Mouse (Mus musculus) embryonic facial prominence, embryonic 12.5 days (tissue): Measurements from ENCODE around the gene Tmem167. TPM values are rescaled to one million over a fixed set of nuclear protein-coding genes. Genes with fewer than 3 reads are reported as not detected.
A peak's percentile ranks its signal among the peaks of the same experiment; 100 is the strongest.

ENCODE experiments used
- ATAC-seq: fragments of 200-750 bp; cut with Nextera tagmentation; 2 replicates; pipeline ENCODE4 v1.8.0; 2017; ENCODE audit not compliant: insufficient number of reproducible peaks, insufficient read depth, low FRiP score, low TSS enrichment
- H3K27ac ChIP-seq: fragments of 300-500 bp; sonication (generic); 2 replicates; pipeline ENCODE4 v1.5.1; 2016; ENCODE audit warnings: mild to moderate bottlenecking
- H3K27me3 ChIP-seq: fragments of 300-500 bp; sonication (generic); 2 replicates; pipeline ENCODE4 v1.6.1; 2016; ENCODE audit warnings: mild to moderate bottlenecking, moderate library complexity
- H3K36me3 ChIP-seq: fragments of 300-500 bp; sonication (generic); 2 replicates; pipeline ENCODE4 v1.6.1; 2016; ENCODE audit warnings: mild to moderate bottlenecking
- H3K4me1 ChIP-seq: fragments of 300-500 bp; sonication (generic); 2 replicates; pipeline ENCODE4 v1.6.1; 2016
- H3K4me2 ChIP-seq: fragments of 300-500 bp; sonication (generic); replicated peaks from 2 replicates; pipeline ENCODE4 v1.6.1; 2016; ENCODE audit warnings: mild to moderate bottlenecking, moderate library complexity
- H3K4me3 ChIP-seq: fragments of 300-500 bp; sonication (generic); 2 replicates; pipeline ENCODE4 v1.5.1; 2016; ENCODE audit warnings: mild to moderate bottlenecking
- H3K9ac ChIP-seq: fragments of 300-500 bp; sonication (generic); 2 replicates; pipeline ENCODE4 v1.6.1; 2016; ENCODE audit warnings: mild to moderate bottlenecking, moderate library complexity
- H3K9me3 ChIP-seq: fragments of 300-500 bp; sonication (generic); 2 replicates; pipeline ENCODE4 v1.6.1; 2016; ENCODE audit warnings: mild to moderate bottlenecking, moderate library complexity
- WGBS: fragments of 180-500 bp; shearing (Covaris S2); methylation state at CpG from one replicate; pipeline ENCODE4 v1.1.7; 2016; 5-methylcytosine and 5-hydroxymethylcytosine counted together
- polyA plus RNA-seq: library from polyadenylated mRNA; unstranded; fragments of >200 nt; fragmentation: Nextera tagmentation; extraction: Ambion mirVana; gene quantifications from 2 replicates; pipeline ENCODE4 v1.2.1, GENCODE M21; 2016

Tmem167 gene
- polyA plus RNA-seq, 1 experiment from 2014 or later, result 71.1 TPM

- Histone ChIP-seq H3K36me3 (no peaks in the 10 kb centered on the region), H3K4me2 (no peak overlapping the region), H3K4me1 (peaks cover 7% of the 10 kb centered on the region), H3K9ac (no peak overlapping the region), H3K9me3 (no peaks in the 10 kb centered on the region), H3K27me3 (no peaks in the 10 kb centered on the region), H3K4me3 (no peak overlapping the region), H3K27ac (no peak overlapping the region)
- WGBS, result 38% methylated on average over 1 of the region's 1 CpGs
- no peak for ATAC-seq
Measured at GRCm38 (mm10) chr13:90188021-90188420, 99.1 kb downstream of the Tmem167 start.

GRCm38 (mm10) chr13:90191794-90192193 is 102.9 kb downstream of the Tmem167 start:
- no peak overlapping the region for H3K4me3 ChIP-seq
- H3K4me2 ChIP-seq, result 0 out of 2 replicates have a peak overlapping the region, but pooled peaks have one; percentile 5
- H3K9me3 ChIP-seq, result no peaks in the 10 kb centered on the region
- H3K36me3 ChIP-seq, result no peaks in the 10 kb centered on the region
- 20% methylated on average over 6 of the region's 6 CpGs for WGBS
- no peak for ATAC-seq
- H3K27ac ChIP-seq, result 0 out of 2 replicates have a peak overlapping the region, but pooled peaks have one; percentile 41
- no peak overlapping the region for H3K9ac ChIP-seq
- H3K4me1 ChIP-seq, result peaks cover 7% of the 10 kb centered on the region; the same call in 1 of the 2 replicates
- H3K27me3 ChIP-seq, result no peaks in the 10 kb centered on the region

Other genes with a start within 250 kb of the Tmem167 start
- gene Xrcc4, start 485 bp downstream of the Tmem167 start, polyA plus RNA-seq, result 8.8 and 10.2 TPM in 2 replicates